Mouse (Mus musculus) midbrain, embryonic 16.5 days (tissue): ENCODE data around the gene Ndrg2. TPM values are rescaled to one million over a fixed set of nuclear protein-coding genes. Genes with fewer than 3 reads are reported as not detected.
"Not testable (repeated sequence)": the region's sequence is repeated elsewhere in the genome, so short reads cannot be mapped to it uniquely, and the experiment has no call there.

Experiments used
- ATAC-seq: fragments of 200-750 bp; cut with Nextera tagmentation; 2 replicates; pipeline ENCODE4 v1.8.0; 2017; ENCODE audit warnings: moderate TSS enrichment
- H3K27ac ChIP-seq: fragments of 300-500 bp; sonication (generic); 2 replicates; pipeline ENCODE4 v1.5.1; 2014; ENCODE audit warnings: mild to moderate bottlenecking, low read length, mixed read lengths
- H3K27me3 ChIP-seq: fragments of 300-500 bp; sonication (generic); 2 replicates; pipeline ENCODE4 v1.6.1; 2014; ENCODE audit warnings: low read depth, low read length, mixed read lengths; ENCODE audit not compliant: control insufficient read depth, insufficient read depth
- H3K36me3 ChIP-seq: fragments of 300-500 bp; sonication (generic); 2 replicates; pipeline ENCODE4 v1.6.1; 2014; ENCODE audit warnings: mild to moderate bottlenecking, low read length, moderate library complexity, mixed read lengths; ENCODE audit not compliant: control insufficient read depth, insufficient read depth
- H3K4me1 ChIP-seq: fragments of 300-500 bp; sonication (generic); 2 replicates; pipeline ENCODE4 v1.6.1; 2014; ENCODE audit warnings: mild to moderate bottlenecking, low read length, mixed read lengths; ENCODE audit not compliant: control insufficient read depth, insufficient read depth
- H3K4me2 ChIP-seq: fragments of 300-500 bp; sonication (generic); 2 replicates; pipeline ENCODE4 v1.6.1; 2014; ENCODE audit warnings: mild to moderate bottlenecking, low read length, mixed read lengths
- H3K4me3 ChIP-seq: fragments of 300-500 bp; sonication (generic); 2 replicates; pipeline ENCODE4 v1.5.1; 2014; ENCODE audit warnings: low read depth, mild to moderate bottlenecking, low read length, moderate library complexity, mixed read lengths
- H3K9ac ChIP-seq: fragments of 300-500 bp; sonication (generic); 2 replicates; pipeline ENCODE4 v1.6.1; 2014; ENCODE audit warnings: low read depth, low read length, mixed read lengths
- H3K9me3 ChIP-seq: fragments of 300-500 bp; sonication (generic); replicated peaks from 2 replicates; pipeline ENCODE4 v1.6.1; 2014; ENCODE audit warnings: mild to moderate bottlenecking, low read length, mixed read lengths; ENCODE audit not compliant: control insufficient read depth, poor library complexity, severe bottlenecking
- WGBS: fragments of 180-500 bp; shearing (Covaris S2); extraction: QIAGEN DNeasy Blood & Tissue Kit; methylation state at CpG from one replicate; pipeline ENCODE4 v1.1.7; 2014; 5-methylcytosine and 5-hydroxymethylcytosine counted together
- polyA plus RNA-seq: library from polyadenylated mRNA; unstranded; fragments of >200 nt; fragmentation: Nextera tagmentation; extraction: Ambion mirVana; gene quantifications from 2 replicates; pipeline ENCODE4 v1.2.1, GENCODE M21; 2015

Gene Ndrg2
- polyA plus RNA-seq, 1 experiment from 2014 or later: 269 TPM

DNA sequence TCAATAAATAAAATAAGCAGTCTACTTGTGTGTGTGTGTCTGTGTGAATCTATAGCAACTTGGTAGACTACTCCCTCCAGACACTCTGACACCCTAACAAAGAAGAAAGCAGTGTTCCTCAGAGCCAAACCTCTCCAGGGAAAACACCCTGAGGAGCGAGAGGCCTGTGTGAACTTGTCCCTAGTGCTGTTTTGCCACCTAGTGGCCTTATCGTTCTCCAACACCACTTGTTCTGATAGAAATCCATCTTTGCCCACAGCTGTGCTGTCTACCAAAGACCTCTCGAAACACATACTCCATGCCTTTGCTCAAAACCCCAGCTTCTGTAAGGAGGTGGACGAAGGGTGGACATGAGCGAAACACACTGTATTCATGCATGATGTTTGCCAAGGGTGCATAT is 16.9 kb upstream of the Ndrg2 start:
- 32% methylated on average over 5 of the region's 5 CpGs for WGBS
- Histone ChIP-seq H3K27ac (no peak overlapping the region), H3K4me2 (no peak overlapping the region), H3K4me1 (no peaks in the 10 kb centered on the region), H3K4me3 (no peak overlapping the region), H3K9me3 (no peaks in the 10 kb centered on the region), H3K9ac (no peak overlapping the region), H3K27me3 (no peaks in the 10 kb centered on the region), H3K36me3 (no peaks in the 10 kb centered on the region)
- ATAC-seq: peak; percentile 82

DNA sequence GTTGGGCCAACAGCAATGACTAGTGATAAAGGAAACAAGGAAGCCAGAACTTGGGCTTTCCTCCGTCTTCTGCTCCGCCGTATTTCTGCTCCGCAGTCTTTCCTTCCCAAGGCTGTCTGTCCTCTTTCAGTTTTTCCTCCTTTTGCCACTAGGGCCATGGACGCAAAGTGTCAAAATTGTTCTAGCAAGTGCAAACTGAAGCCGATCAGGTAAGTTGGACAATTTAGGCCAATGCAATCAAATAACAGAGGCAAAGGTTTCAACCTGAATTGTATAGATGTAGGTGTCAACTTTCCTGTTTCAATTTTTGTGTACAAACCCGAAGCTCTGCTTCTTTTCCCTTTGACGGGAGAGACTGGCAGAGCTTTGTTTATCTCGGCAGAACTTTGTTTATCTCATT is 16.0 kb upstream of the Ndrg2 start:
- Histone ChIP-seq H3K27me3 (no peaks in the 10 kb centered on the region), H3K4me3 (no peak overlapping the region), H3K27ac (no peak overlapping the region), H3K9ac (no peak overlapping the region), H3K9me3 (no peaks in the 10 kb centered on the region), H3K4me2 (no peak overlapping the region), H3K36me3 (no peaks in the 10 kb centered on the region), H3K4me1 (no peaks in the 10 kb centered on the region)
- 68% methylated on average over 9 of the region's 9 CpGs for WGBS
- ATAC-seq: no peak

DNA sequence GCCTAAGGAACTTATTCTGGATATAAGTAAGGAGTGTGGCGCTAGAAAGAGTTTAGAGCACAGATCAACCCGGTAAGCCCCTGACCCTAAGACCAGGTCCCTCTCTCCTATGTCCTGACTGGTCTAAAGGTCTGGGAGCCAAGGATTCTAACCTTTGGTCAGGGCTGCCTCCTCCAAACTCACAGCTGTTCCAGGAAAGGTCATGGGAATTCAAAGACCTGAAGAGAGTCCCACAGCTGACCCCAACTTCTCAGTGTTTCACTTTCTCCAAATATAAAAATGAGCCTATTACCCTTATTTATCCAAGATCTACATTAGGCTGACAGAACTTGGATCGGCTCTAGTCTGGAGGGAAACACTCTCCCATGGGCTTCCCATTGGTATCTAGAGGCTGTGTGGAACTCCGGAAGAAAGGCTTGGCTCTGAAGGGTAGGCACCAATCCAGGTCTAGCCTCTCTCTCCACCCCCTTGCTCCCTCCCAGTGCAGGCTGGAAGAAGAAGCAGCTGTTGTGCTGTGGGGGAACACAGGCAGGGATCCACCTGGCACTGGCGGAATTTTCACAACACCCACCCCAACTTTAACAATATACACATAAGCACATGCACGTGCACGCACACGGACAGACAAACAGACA is 15.5 kb upstream of the Ndrg2 start:
- Histone ChIP-seq H3K27me3 (no peaks in the 10 kb centered on the region), H3K36me3 (no peaks in the 10 kb centered on the region), H3K4me3 (no peak overlapping the region), H3K4me1 (no peaks in the 10 kb centered on the region), H3K4me2 (no peak overlapping the region), H3K27ac (no peak overlapping the region), H3K9me3 (no peaks in the 10 kb centered on the region), H3K9ac (no peak overlapping the region)
- WGBS: 75% methylated on average over 8 of the region's 8 CpGs
- no peak for ATAC-seq

DNA sequence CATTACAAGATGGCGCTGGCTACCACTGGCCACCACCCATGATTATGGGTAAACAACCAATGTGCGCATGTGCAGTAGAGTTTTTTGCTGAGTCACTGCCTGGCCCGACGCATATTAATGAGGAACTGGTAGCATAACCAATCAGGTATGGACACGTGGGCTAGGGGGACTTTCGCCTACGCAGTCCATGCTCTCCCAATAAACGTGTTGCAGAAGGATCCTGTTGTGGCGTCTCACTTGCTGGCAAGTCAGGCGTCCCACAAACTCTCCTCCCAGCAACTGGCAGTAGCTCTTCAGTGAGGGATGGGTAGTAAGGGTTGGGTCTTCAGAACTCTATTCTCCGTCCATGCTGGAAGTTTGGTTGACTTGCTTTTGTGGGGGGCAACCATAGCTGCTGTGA is 13.0 kb upstream of the Ndrg2 start:
- WGBS: 94% methylated on average over 11 of the region's 11 CpGs
- not testable (repeated sequence) for H3K4me1 ChIP-seq, H3K4me2 ChIP-seq, ATAC-seq, H3K36me3 ChIP-seq, H3K4me3 ChIP-seq, H3K9me3 ChIP-seq, H3K27me3 ChIP-seq, H3K27ac ChIP-seq, H3K9ac ChIP-seq

DNA sequence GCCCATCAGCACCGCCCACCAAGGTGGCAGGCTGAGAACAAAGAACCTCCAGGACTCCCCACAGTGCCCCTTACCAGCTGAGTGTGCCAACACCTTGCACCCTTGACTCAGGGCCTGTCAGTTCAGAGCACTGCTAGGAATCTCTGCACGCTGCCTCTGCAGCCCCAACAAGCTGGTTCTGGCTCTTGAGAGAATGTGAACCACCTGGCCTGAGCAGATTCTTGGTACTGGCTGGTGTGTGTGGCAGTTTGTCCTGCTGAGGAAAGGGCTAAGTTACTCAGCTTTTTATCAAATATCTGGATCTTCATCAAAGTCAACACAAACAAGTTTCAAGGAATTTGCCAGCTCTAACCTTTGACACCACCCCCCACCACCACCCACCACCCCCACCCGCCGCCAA is 9.5 kb upstream of the Ndrg2 start:
- Histone ChIP-seq H3K27ac (no peak overlapping the region), H3K27me3 (no peaks in the 10 kb centered on the region), H3K9ac (no peak overlapping the region), H3K9me3 (no peaks in the 10 kb centered on the region), H3K4me3 (no peak overlapping the region), H3K36me3 (no peaks in the 10 kb centered on the region), H3K4me2 (no peak overlapping the region), H3K4me1 (no peaks in the 10 kb centered on the region)
- ATAC-seq: no peak
- whole genome bisulfite sequencing: 80% methylated on average over 4 of the region's 4 CpGs

DNA sequence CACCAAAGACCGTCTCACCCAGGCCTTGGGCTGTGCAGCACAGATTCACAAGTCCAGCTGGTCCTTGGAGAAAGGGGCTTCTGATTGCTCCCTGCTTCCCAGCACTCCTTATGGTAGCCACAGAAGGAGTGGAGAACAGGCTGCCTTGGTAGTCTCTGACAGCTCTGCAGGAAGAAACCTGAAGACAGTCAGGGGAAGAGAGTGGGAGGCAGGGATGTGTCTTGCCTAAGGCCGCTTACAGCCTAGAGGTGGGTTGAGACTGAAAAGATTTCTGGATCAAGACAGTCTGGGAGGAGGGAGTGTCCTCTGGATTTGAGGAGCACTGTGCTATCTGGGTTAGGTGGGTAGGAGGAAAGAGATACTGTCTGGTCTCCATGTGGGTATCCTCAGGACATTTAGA is 9.0 kb upstream of the Ndrg2 start:
- Histone ChIP-seq H3K27ac (no peak overlapping the region), H3K36me3 (no peaks in the 10 kb centered on the region), H3K4me3 (no peak overlapping the region), H3K27me3 (no peaks in the 10 kb centered on the region), H3K9me3 (no peaks in the 10 kb centered on the region), H3K4me2 (no peak overlapping the region), H3K9ac (no peak overlapping the region), H3K4me1 (no peaks in the 10 kb centered on the region)
- ATAC-seq: no peak
- 86% methylated on average over 2 of the region's 2 CpGs for WGBS

DNA sequence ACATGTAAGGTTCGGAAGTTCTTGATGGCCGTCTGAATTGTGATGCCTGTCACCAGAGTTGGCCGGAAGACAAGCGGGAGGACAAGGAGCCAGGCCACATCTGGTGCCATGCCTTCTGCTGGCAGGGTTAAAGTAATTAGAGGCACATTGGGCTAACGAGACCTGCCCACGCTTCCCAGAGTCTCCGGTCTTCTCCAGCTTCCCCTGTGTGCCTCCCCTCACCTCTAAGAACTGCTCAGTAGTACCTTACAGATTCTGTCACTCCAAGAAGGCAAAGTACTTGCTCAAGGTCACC is 8.6 kb upstream of the Ndrg2 start, which contains the start of gene Rnase13:
Rnase13 (minus strand) TSS at position 203 of the 295 bp plus-strand sequence.
- H3K27ac ChIP-seq: 0 out of 2 replicates have a peak within 1 kb of the TSS, but pooled peaks have one; percentile 54
- WGBS: 93% methylated on average over 7 of the region's 7 CpGs
- no peaks in the 10 kb centered on the region for H3K27me3 ChIP-seq
- H3K9ac ChIP-seq: no peak within 1 kb of the TSS
- ATAC-seq: no peak
- H3K4me2 ChIP-seq: no peak within 1 kb of the TSS
- no peaks in the 10 kb centered on the region for H3K36me3 ChIP-seq
- no peak within 1 kb of the TSS for H3K4me3 ChIP-seq
- H3K9me3 ChIP-seq: no peaks in the 10 kb centered on the region
- no peaks in the 10 kb centered on the region for H3K4me1 ChIP-seq

DNA sequence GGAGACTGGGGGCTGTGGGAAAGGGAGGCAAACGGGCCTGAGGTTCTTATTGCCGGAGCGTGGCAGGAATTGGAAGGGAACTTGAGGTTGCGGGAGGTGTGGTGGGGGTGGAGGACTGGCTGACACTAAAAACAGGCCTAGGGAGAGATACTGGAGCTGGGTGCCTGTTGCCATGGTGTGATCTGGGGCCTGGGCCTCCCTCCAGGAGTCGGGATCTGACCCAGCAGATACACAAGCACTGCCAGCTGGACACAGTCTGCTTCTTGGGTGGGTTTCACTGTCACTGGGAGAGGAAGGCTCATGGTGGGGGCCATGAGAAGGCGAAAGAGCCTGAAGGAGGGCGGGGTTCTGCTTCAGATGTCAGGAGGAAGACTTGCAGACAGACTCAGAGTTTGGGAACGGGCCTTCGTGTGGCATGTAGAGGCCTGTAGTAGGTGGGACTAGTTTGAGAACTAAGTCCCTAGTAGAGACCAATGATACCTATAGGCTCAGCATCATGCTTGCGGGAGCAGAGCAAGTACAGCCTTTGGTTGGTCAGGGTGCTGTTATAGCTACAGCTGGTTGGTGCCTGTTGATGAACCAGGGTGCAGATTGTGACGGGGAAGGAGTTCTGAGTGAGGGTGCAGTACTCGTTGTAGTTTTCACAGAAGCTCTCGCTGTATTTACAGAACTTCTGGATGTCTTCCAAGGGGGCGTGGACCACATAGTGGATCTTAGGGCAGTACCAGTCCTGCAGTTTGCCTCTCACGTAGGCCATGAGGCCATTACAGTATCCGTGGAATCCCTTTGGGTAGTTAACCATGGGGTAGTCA is 8.0 kb upstream of the Ndrg2 start:
- ATAC-seq: peak; percentile 80
- Histone ChIP-seq H3K9me3 (no peaks in the 10 kb centered on the region), H3K36me3 (no peaks in the 10 kb centered on the region), H3K27ac (0 out of 2 replicates have a peak overlapping the region, but pooled peaks have one; percentile 54), H3K4me2 (no peak overlapping the region), H3K4me3 (no peak overlapping the region), H3K9ac (no peak overlapping the region), H3K4me1 (no peaks in the 10 kb centered on the region), H3K27me3 (no peaks in the 10 kb centered on the region)
- 81% methylated on average over 16 of the region's 16 CpGs for WGBS

DNA sequence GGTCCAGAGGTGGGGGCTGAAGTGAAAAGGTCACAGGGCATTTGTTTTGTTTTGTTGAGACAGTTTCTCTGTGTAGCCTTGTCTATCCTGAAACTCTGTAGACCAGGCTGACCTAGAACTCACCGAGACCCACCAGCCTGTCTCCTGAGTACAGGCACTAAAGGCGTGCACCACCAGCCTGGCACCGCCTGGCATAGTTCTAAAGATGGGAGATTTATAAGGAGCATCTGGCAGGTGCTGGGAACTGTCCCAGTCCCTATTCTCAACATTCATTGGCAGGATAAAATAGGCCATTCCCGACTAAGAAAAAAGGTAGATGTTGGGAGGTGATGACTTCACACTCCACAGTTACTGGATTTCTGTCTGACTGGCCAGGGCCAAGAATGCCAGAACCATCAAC is 5.0 kb upstream of the Ndrg2 start:
- Histone ChIP-seq H3K27ac (no peak overlapping the region), H3K4me3 (no peak overlapping the region), H3K9me3 (no peaks in the 10 kb centered on the region), H3K36me3 (no peaks in the 10 kb centered on the region), H3K9ac (no peak overlapping the region), H3K4me2 (no peak overlapping the region), H3K27me3 (no peaks in the 10 kb centered on the region), H3K4me1 (peaks cover 1% of the 10 kb centered on the region; the same call in 1 of the 2 replicates)
- WGBS: 87% methylated on average over 4 of the region's 4 CpGs
- no peak for ATAC-seq
